12 mouse cellular contexts compared by ENCODE assay signal in the genomic region with DNA sequence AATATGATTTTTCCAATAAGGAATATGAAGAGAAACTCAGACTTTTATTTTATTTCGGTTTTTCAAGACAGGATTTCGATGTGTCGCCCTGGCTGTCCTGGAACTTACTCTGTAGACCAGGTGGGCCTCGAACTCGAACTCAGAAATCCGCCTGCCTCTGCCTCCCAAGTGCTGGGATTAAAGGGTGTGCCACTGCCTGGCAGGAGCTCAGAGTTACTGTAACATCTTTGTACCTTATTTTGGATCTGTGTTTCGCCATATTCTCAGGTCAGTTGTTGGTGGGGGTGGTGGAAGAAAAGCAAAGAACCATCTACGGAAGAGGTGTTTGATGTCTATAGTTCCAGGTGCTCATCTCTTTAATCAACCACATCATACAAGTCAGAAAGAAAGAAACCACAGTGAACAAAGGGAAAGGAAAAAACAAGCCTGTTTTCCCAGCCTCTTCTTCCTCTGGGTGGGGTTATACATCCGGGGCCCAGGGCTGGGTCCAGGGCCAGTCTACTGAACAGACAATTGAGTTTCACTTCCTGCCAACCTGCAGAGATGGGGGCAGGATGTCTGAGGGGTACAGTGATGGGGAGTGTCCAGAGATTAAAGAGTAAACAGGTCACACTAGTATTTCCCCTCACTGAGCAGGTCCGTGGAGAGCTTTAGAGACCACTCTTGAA. TPM values are rescaled to one million over a fixed set of nuclear protein-coding genes. Genes with fewer than 3 reads are reported as not detected.
DNase-seq lines count a peak whose midpoint lies in the region; ATAC-seq and TF ChIP-seq lines count a peak whose summit lies in the region.
"Had no signal": no experiment of that assay in that cellular context is flagged by ENCODE, and none has a peak within 500 bp of the region (broad histone marks: within the 10 kb centered on the region; RNA-seq: fewer than 3 reads in every experiment).

No protein-coding gene starts in this region.

- peak; percentile 53; the same call in 1 of the 2 replicates for TF ChIP-seq POLR2A in CH12.LX (IDR thresholded peaks at IDR 0.05; ENCODE audit: low read depth, low read length)

- peak overlapping the region; percentile 74 for H3K4me2 ChIP-seq in CH12.LX (ENCODE audit: insufficient read depth, low read depth, poor library complexity, severe bottlenecking)
- H3K4me2 ChIP-seq in hindbrain, embryonic 11.5 days (replicated peaks; ENCODE audit: low read depth, low read length), result no peak overlapping the region
- no peak overlapping the region for H3K4me2 ChIP-seq in forebrain, embryonic 13.5 days
- H3K4me2 ChIP-seq: midbrain, embryonic 13.5 days had no signal

- H3K27me3 ChIP-seq in CH12.LX (replicated peaks), result peaks cover 3% of the 10 kb centered on the region
- H3K27me3 ChIP-seq in hindbrain, embryonic 11.5 days (ENCODE audit: control insufficient read depth, insufficient read depth, low read length), result peaks cover 29% of the 10 kb centered on the region
- peaks cover 54% of the 10 kb centered on the region for H3K27me3 ChIP-seq in forebrain, embryonic 13.5 days

- TF ChIP-seq RAD21 in CH12.LX (IDR thresholded peaks at IDR 0.05; ENCODE audit: low read depth, low read length), result no peak

- peak; percentile 48; the same call in 1 of the 2 replicates for TF ChIP-seq EP300 in CH12.LX (IDR thresholded peaks at IDR 0.05; ENCODE audit: low read length)

- peak overlapping the region; percentile 50 to 83 (median 59) for H3K4me3 ChIP-seq in CH12.LX (replicated peaks in 1 of 3; ENCODE audit: low read depth in 2 of 3, low read length in 2 of 3, poor library complexity in 1 of 3)
- no peak overlapping the region for H3K4me3 ChIP-seq in hindbrain, embryonic 11.5 days (ENCODE audit: low read depth, low read length)
- no peak overlapping the region for H3K4me3 ChIP-seq in forebrain, embryonic 13.5 days
- H3K4me3 ChIP-seq: midbrain, embryonic 13.5 days had no signal

- DNase-seq in adrenal gland, postnatal 14 days, result peak; percentile 38
- DNase-seq in adrenal gland, adult 8-10 months, result no peak
- peak; percentile 61 for DNase-seq in CH12.LX (ENCODE audit: extremely low read depth)
- peak; percentile 92 to 93 for DNase-seq in spleen, postnatal 36 days (ENCODE audit: low spot score in 2 of 2)
- no peak for DNase-seq in adrenal gland, adult 2 months
- no peak for DNase-seq in hindbrain, embryonic 11.5 days (ENCODE audit: low spot score)
- DNase-seq: adrenal gland, postnatal 10 days; kidney, adult 11 months had no signal

- peak overlapping the region; percentile 92 for H3K27ac ChIP-seq in CH12.LX (ENCODE audit: insufficient read depth, low read depth)
- H3K27ac ChIP-seq in hindbrain, embryonic 11.5 days (ENCODE audit: low read depth, low read length), result no peak overlapping the region
- no peak overlapping the region for H3K27ac ChIP-seq in forebrain, embryonic 13.5 days
- H3K27ac ChIP-seq: midbrain, embryonic 13.5 days had no signal

- peaks cover 0 to 9% of the 10 kb centered on the region in 2 experiments for H3K36me3 ChIP-seq in CH12.LX (replicated peaks in 1 of 2; ENCODE audit: control insufficient read depth in 1 of 2, insufficient read depth in 1 of 2, low read length in 1 of 2)
- H3K36me3 ChIP-seq in hindbrain, embryonic 11.5 days (ENCODE audit: control insufficient read depth, insufficient read depth, low read length), result no peaks in the 10 kb centered on the region
- H3K36me3 ChIP-seq in forebrain, embryonic 13.5 days (ENCODE audit: poor library complexity, severe bottlenecking), result no peaks in the 10 kb centered on the region
- H3K36me3 ChIP-seq: limb, embryonic 13.5 days; midbrain, embryonic 13.5 days had no signal

- peak overlapping the region; percentile 86; the same call in 1 of the 2 replicates for H3K9ac ChIP-seq in CH12.LX (ENCODE audit: insufficient read depth, low read depth)
- H3K9ac ChIP-seq in hindbrain, embryonic 11.5 days (ENCODE audit: low read depth, low read length), result no peak overlapping the region
- no peak overlapping the region for H3K9ac ChIP-seq in forebrain, embryonic 13.5 days
- H3K9ac ChIP-seq: limb, embryonic 13.5 days; midbrain, embryonic 13.5 days had no signal

- no peaks in the 10 kb centered on the region for H3K9me3 ChIP-seq in CH12.LX (replicated peaks; ENCODE audit: low read length)
- H3K9me3 ChIP-seq in hindbrain, embryonic 11.5 days (ENCODE audit: control insufficient read depth, low read length), result no peaks in the 10 kb centered on the region
- no peaks in the 10 kb centered on the region for H3K9me3 ChIP-seq in forebrain, embryonic 13.5 days (replicated peaks)
- H3K9me3 ChIP-seq: limb, embryonic 13.5 days; midbrain, embryonic 13.5 days had no signal

- ATAC-seq in inflammation-experienced regulatory T-cells, adult 6 months, result peak; percentile 62
- ATAC-seq in hindbrain, embryonic 11.5 days (ENCODE audit: low FRiP score), result no peak
- no peak for ATAC-seq in forebrain, embryonic 13.5 days
- ATAC-seq: midbrain, embryonic 13.5 days had no signal

- WGBS in hindbrain, embryonic 11.5 days, result 91% methylated on average over 10 of the region's 10 CpGs
- 95% methylated on average over 10 of the region's 10 CpGs for WGBS in forebrain, embryonic 13.5 days

- in situ Hi-C loops in CH12.LX (cut with MboI; ENCODE audit: low pct_ligation_motif_present, low pct_unique_long_range_greater_than_20kb, low sequenced_read_pairs), result no loop called here

- peaks cover 30% of the 10 kb centered on the region for H3K79me2 ChIP-seq in CH12.LX (replicated peaks; ENCODE audit: control insufficient read depth, extremely low read depth, insufficient read depth, poor library complexity, severe bottlenecking)

- peaks cover 8 to 42% of the 10 kb centered on the region in 2 experiments for H3K4me1 ChIP-seq in CH12.LX (ENCODE audit: control insufficient read depth in 1 of 2, insufficient read depth in 2 of 2)
- 0 out of 2 replicates have a peak, but pooled peaks cover 6% of the 10 kb centered on the region for H3K4me1 ChIP-seq in hindbrain, embryonic 11.5 days (replicated peaks; ENCODE audit: control insufficient read depth, insufficient read depth, low read length)
- peaks cover 41% of the 10 kb centered on the region for H3K4me1 ChIP-seq in forebrain, embryonic 13.5 days

- TF ChIP-seq CTCF in CH12.LX (conservative IDR thresholded peaks at IDR 0.05 in 1 of 2, IDR thresholded peaks at IDR 0.05 in 1 of 2; ENCODE audit: low read depth in 2 of 2, low read length in 2 of 2), result no peak

- dilution Hi-C loops in CH12.LX (cut with MboI; ENCODE audit: extremely low pct_ligation_motif_present, extremely low pct_unique_long_range_greater_than_20kb, low sequenced_read_pairs), result no loop called here

RNA-seq across cellular contexts. Expression of a gene that starts 1.4 kb away (rescaled TPM):
- 14.3 and 36.2 TPM in 2 replicates for total RNA-seq in adrenal gland, postnatal 14 days (2021)
- total RNA-seq in adrenal gland, adult 8-10 months (2022), result 10 to 100 TPM; 16.5 to 41.1 (median 28.6) TPM
- total RNA-seq in CH12.LX (2012; rRNA removed), result 5.9 and 6.6 TPM in 2 replicates
- 3.4 TPM in 2 replicates for total RNA-seq in CH12.LX (2014; rRNA removed)
- 9.0 and 9.5 TPM in 2 replicates for polyA plus RNA-seq in CH12.LX (2012; ENCODE audit: insufficient read length, low read depth)
- polyA plus RNA-seq in inflammation-experienced regulatory T-cells, adult 6 months (2017; shearing (Covaris generic)), result 100 to 1,000 TPM; 184 to 337 (median 319) TPM
- total RNA-seq in adrenal gland, adult 2 months (2021), result 10 to 100 TPM; 11.4 to 26.1 TPM
- polyA plus RNA-seq in adrenal gland, adult 2 months (2012; rRNA removed), result 10.5 and 11.0 TPM in 2 replicates
- polyA plus RNA-seq in hindbrain, embryonic 11.5 days (2014; fragmentation: Nextera tagmentation; extraction: Ambion mirVana), result 5.0 and 6.2 TPM in 2 replicates
- 3.0 and 3.6 TPM in 2 replicates for polyA plus RNA-seq in forebrain, embryonic 13.5 days (2015; fragmentation: Nextera tagmentation; extraction: Ambion mirVana)

RNA-seq across cellular contexts. Expression of a gene that starts 1.6 kb away (rescaled TPM):
- total RNA-seq in adrenal gland, postnatal 14 days (2021), result 22.3 and 29.1 TPM in 2 replicates
- 10 to 100 TPM; 24.1 to 31.9 (median 27.0) TPM for total RNA-seq in adrenal gland, adult 8-10 months (2022)
- total RNA-seq in CH12.LX (2012; rRNA removed) (52.8 and 63.1 TPM in 2 replicates), CH12.LX (2014; rRNA removed) (84.9 and 87.8 TPM in 2 replicates)
- 75.6 and 86.6 TPM in 2 replicates for polyA plus RNA-seq in CH12.LX (2012; ENCODE audit: insufficient read length, low read depth)
- polyA plus RNA-seq in inflammation-experienced regulatory T-cells, adult 6 months (2017; shearing (Covaris generic)), result 10 to 100 TPM; 64.5 to 69.6 (median 66.4) TPM
- total RNA-seq in adrenal gland, adult 2 months (2021), result 10 to 100 TPM; 22.9 to 26.5 TPM
- polyA plus RNA-seq in adrenal gland, adult 2 months (2012; rRNA removed), result 11.5 and 15.5 TPM in 2 replicates
- 44.5 and 48.3 TPM in 2 replicates for polyA plus RNA-seq in hindbrain, embryonic 11.5 days (2014; fragmentation: Nextera tagmentation; extraction: Ambion mirVana)
- 49.6 and 50.2 TPM in 2 replicates for polyA plus RNA-seq in forebrain, embryonic 13.5 days (2015; fragmentation: Nextera tagmentation; extraction: Ambion mirVana)

RNA-seq across cellular contexts. Expression of a gene that starts 41.2 kb away (rescaled TPM):
- 30.7 and 31.1 TPM in 2 replicates for total RNA-seq in adrenal gland, postnatal 14 days (2021)
- 10 to 100 TPM; 13.4 to 26.6 (median 19.3) TPM for total RNA-seq in adrenal gland, adult 8-10 months (2022)
- total RNA-seq in CH12.LX (2012; rRNA removed) (38.9 and 47.1 TPM in 2 replicates), CH12.LX (2014; rRNA removed) (79.3 and 86.9 TPM in 2 replicates)
- 75.3 and 89.2 TPM in 2 replicates for polyA plus RNA-seq in CH12.LX (2012; ENCODE audit: insufficient read length, low read depth)
- 10 to 100 TPM; 16.8 to 38.3 (median 19.9) TPM for polyA plus RNA-seq in inflammation-experienced regulatory T-cells, adult 6 months (2017; shearing (Covaris generic))
- 10 to 100 TPM; 12.6 to 16.2 TPM for total RNA-seq in adrenal gland, adult 2 months (2021)
- polyA plus RNA-seq in adrenal gland, adult 2 months (2012; rRNA removed), result 10.5 and 10.7 TPM in 2 replicates
- 75.2 and 86.5 TPM in 2 replicates for polyA plus RNA-seq in hindbrain, embryonic 11.5 days (2014; fragmentation: Nextera tagmentation; extraction: Ambion mirVana)
- 69.9 and 73.7 TPM in 2 replicates for polyA plus RNA-seq in forebrain, embryonic 13.5 days (2015; fragmentation: Nextera tagmentation; extraction: Ambion mirVana)

RNA-seq across cellular contexts. Expression of a gene that starts 42.1 kb away (rescaled TPM):
- 1.5 and 2.3 TPM in 2 replicates for total RNA-seq in adrenal gland, postnatal 14 days (2021)
- total RNA-seq in adrenal gland, adult 8-10 months (2022), result 1 to 10 TPM; 1.1 to 1.7 (median 1.3) TPM
- total RNA-seq in CH12.LX (2012; rRNA removed) (7.1 and 7.6 TPM in 2 replicates), CH12.LX (2014; rRNA removed) (5.3 and 5.5 TPM in 2 replicates)
- 8.8 and 9.4 TPM in 2 replicates for polyA plus RNA-seq in CH12.LX (2012; ENCODE audit: insufficient read length, low read depth)
- polyA plus RNA-seq in inflammation-experienced regulatory T-cells, adult 6 months (2017; shearing (Covaris generic)), result 1 to 10 TPM; 4.2 to 5.4 (median 4.3) TPM
- 1 to 10 TPM in 1 of 2 experiments, under 1 TPM in 1; 0.86 to 1.0 TPM for total RNA-seq in adrenal gland, adult 2 months (2021)
- polyA plus RNA-seq in adrenal gland, adult 2 months (2012; rRNA removed), result 0.30 and 0.76 TPM in 2 replicates
- 4.5 and 5.8 TPM in 2 replicates for polyA plus RNA-seq in hindbrain, embryonic 11.5 days (2014; fragmentation: Nextera tagmentation; extraction: Ambion mirVana)
- polyA plus RNA-seq in forebrain, embryonic 13.5 days (2015; fragmentation: Nextera tagmentation; extraction: Ambion mirVana), result 0.17 and 0.21 TPM in 2 replicates

RNA-seq across cellular contexts. Expression of a gene that starts 44.6 kb away (rescaled TPM):
- 24.6 and 30.9 TPM in 2 replicates for total RNA-seq in adrenal gland, postnatal 14 days (2021)
- 10 to 100 TPM; 41.4 to 69.7 (median 60.1) TPM for total RNA-seq in adrenal gland, adult 8-10 months (2022)
- total RNA-seq in CH12.LX (2012; rRNA removed) (0.76 and 1.3 TPM in 2 replicates), CH12.LX (2014; rRNA removed) (0.39 and 0.50 TPM in 2 replicates)
- 0.57 and 0.72 TPM in 2 replicates for polyA plus RNA-seq in CH12.LX (2012; ENCODE audit: insufficient read length, low read depth)
- under 1 TPM; 0.21 to 0.68 (median 0.22) TPM for polyA plus RNA-seq in inflammation-experienced regulatory T-cells, adult 6 months (2017; shearing (Covaris generic))
- 10 to 100 TPM; 35.8 to 64.4 TPM for total RNA-seq in adrenal gland, adult 2 months (2021)
- 16.0 and 16.8 TPM in 2 replicates for polyA plus RNA-seq in adrenal gland, adult 2 months (2012; rRNA removed)
- polyA plus RNA-seq in hindbrain, embryonic 11.5 days (2014; fragmentation: Nextera tagmentation; extraction: Ambion mirVana), result 0.27 and 0.49 TPM in 2 replicates
- 0.35 and 0.38 TPM in 2 replicates for polyA plus RNA-seq in forebrain, embryonic 13.5 days (2015; fragmentation: Nextera tagmentation; extraction: Ambion mirVana)

Comparison
In these comparisons a context has a peak if more than half of its experiments do, and no peak if none do; other contexts are left out.
1. DNase-seq: peak in adrenal gland, postnatal 14 days (single experiment), CH12.LX (single experiment) and spleen, postnatal 36 days (2 of 2); none in adrenal gland, adult 8-10 months (single experiment), adrenal gland, adult 2 months (single experiment) and hindbrain, embryonic 11.5 days (single experiment).
2. H3K4me3 ChIP-seq: peak in CH12.LX (3 of 3); none in hindbrain, embryonic 11.5 days (single experiment) and forebrain, embryonic 13.5 days (single experiment).
3. RNA of a gene that starts 1.4 kb away (polyA plus RNA-seq): 184 to 337 TPM in inflammation-experienced regulatory T-cells, adult 6 months; 10.5 to 11.0 TPM in adrenal gland, adult 2 months, 9.0 to 9.5 TPM in CH12.LX, 5.0 to 6.2 TPM in hindbrain, embryonic 11.5 days and 3.0 to 3.6 TPM in forebrain, embryonic 13.5 days; every median in the first group is over 10 times any median in the second.